Comparison of ENCODE assay signal across 17 mouse cellular contexts in the genomic region with DNA sequence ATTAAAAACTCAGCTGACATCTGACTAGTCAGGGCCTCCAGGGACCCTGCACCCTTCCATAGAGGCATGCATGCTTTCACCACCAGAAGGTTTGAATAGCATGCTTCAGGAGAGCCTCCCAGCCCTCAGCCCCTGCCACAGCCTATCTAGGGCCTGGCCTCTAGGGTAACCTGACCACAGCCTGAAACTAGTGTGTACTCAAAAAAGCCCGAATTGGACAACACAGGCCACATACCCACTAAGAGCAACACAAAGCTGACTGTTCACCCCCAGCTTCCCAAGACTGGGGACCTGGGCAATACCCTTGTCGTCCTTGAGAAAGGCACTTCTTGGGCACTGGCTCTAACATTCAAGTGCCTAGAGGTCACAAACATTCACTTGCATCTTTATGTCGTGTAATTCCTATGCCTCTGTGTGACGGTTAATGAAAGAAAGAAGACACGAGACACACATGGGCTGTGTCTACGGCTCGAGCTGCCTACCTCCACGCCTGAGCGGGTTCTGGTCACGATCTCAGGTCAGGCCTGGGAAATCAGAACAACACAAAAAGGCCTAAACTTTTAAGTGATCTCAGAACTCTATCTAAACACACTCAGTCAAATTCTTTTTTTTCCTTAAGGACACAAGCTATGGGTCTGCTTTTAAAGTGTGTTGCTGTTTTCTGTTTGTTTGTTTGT. TPM values are rescaled to one million over a fixed set of nuclear protein-coding genes. Genes with fewer than 3 reads are reported as not detected.
DNase-seq lines count a peak whose midpoint lies in the region; TF ChIP-seq lines count a peak whose summit lies in the region.
"Had no signal": no experiment of that assay in that cellular context is flagged by ENCODE, and none has a peak within 500 bp of the region (broad histone marks: within the 10 kb centered on the region; RNA-seq: fewer than 3 reads in every experiment).

No protein-coding gene starts in this region.

- H3K4me1 ChIP-seq in kidney, adult 2 months (ENCODE audit: control insufficient read depth, insufficient read depth, low read length), result peaks cover 63% of the 10 kb centered on the region
- H3K4me1 ChIP-seq: midbrain, embryonic 15.5 days; neural tube, embryonic 13.5 days had no signal

- peak overlapping the region; percentile 94 for H3K27ac ChIP-seq in gastrocnemius, adult 2 months
- peak overlapping the region; percentile 74 for H3K27ac ChIP-seq in kidney, adult 2 months (ENCODE audit: insufficient read depth, low read depth, low read length)
- H3K27ac ChIP-seq: intestine, embryonic 15.5 days; liver, embryonic 12.5 days; midbrain, embryonic 15.5 days; neural tube, embryonic 13.5 days; stomach, postnatal 0 days had no signal

- DNase-seq in gastrocnemius, adult 2 months, result no peak
- DNase-seq in gastrocnemius, postnatal 25 days, result no peak
- no peak for DNase-seq in kidney, adult 2 months
- DNase-seq in kidney, postnatal 4 days, result no peak
- DNase-seq in thymus, postnatal 4 days, result peak; percentile 9
- DNase-seq in thymus, adult 18-20 months, result no peak
- no peak for DNase-seq in c-Kit-positive CD71-positive TER-119-positive erythroid progenitor cells, embryonic 14.5 days (ENCODE audit: low spot score)
- no peak for DNase-seq in layer of hippocampus, postnatal 10 days (ENCODE audit: low spot score in 2 of 2)
- DNase-seq: adrenal gland, postnatal 25 days; lung, postnatal 36 days; retina, postnatal 1 day; thymus, postnatal 36 days had no signal

- no peak for TF ChIP-seq POLR2A in kidney, adult 2 months (IDR thresholded peaks at IDR 0.05; ENCODE audit: low read depth, low read length)

- no peak for TF ChIP-seq CTCF in gastrocnemius, adult 2 months (IDR thresholded peaks at IDR 0.05)
- no peak for TF ChIP-seq CTCF in kidney, adult 2 months (conservative IDR thresholded peaks at IDR 0.05; ENCODE audit: insufficient read depth, insufficient read length, low read depth, low read length)

- no peaks in the 10 kb centered on the region for H3K36me3 ChIP-seq in kidney, adult 2 months (ENCODE audit: control insufficient read depth, insufficient read depth, low read length)
- H3K36me3 ChIP-seq: midbrain, embryonic 15.5 days; neural tube, embryonic 13.5 days had no signal

- intact Hi-C loops in gastrocnemius, adult 2 months (cut with DNase I), result loop anchor here (2.0 kb wide), 1 partner anchor 13 kb away; no protein-coding TSS in a partner anchor

- no peak overlapping the region for H3K4me3 ChIP-seq in gastrocnemius, adult 2 months
- H3K4me3 ChIP-seq in kidney, adult 2 months (ENCODE audit: insufficient read depth, low read depth, low read length), result no peak overlapping the region
- H3K4me3 ChIP-seq: intestine, embryonic 15.5 days; liver, embryonic 12.5 days; midbrain, embryonic 15.5 days; neural tube, embryonic 13.5 days had no signal

- 35% methylated on average over 10 of the region's 10 CpGs for WGBS in kidney, adult 2 months

- no peaks in the 10 kb centered on the region for H3K27me3 ChIP-seq in kidney, adult 2 months (replicated peaks; ENCODE audit: control insufficient read depth, insufficient read depth, low read length)
- H3K27me3 ChIP-seq: intestine, embryonic 15.5 days; liver, embryonic 12.5 days; midbrain, embryonic 15.5 days; neural tube, embryonic 13.5 days had no signal

RNA-seq across cellular contexts. Expression of gene Nfe2l2, which starts 14.8 kb away (rescaled TPM):
- 10 to 100 TPM; 32.9 to 41.0 TPM for total RNA-seq in gastrocnemius, adult 2 months (2021)
- total RNA-seq in gastrocnemius, postnatal 25 days (2021), result 10 to 100 TPM; 27.6 to 29.6 TPM
- 58.0 and 59.5 TPM in 2 replicates for polyA plus RNA-seq in kidney, adult 2 months (2012; rRNA removed)
- 10 to 100 TPM in 1 of 2 experiments, 1 to 10 TPM in 1; 9.9 to 10.4 TPM for total RNA-seq in layer of hippocampus, postnatal 10 days (2021)

RNA-seq across cellular contexts. Expression of gene Hnrnpa3, which starts 30.6 kb away (rescaled TPM):
- total RNA-seq in gastrocnemius, adult 2 months (2021), result 100 to 1,000 TPM; 123 to 144 TPM
- total RNA-seq in gastrocnemius, postnatal 25 days (2021), result 100 to 1,000 TPM; 108 to 125 TPM
- polyA plus RNA-seq in kidney, adult 2 months (2012; rRNA removed), result 16.2 and 34.0 TPM in 2 replicates
- 100 to 1,000 TPM; 380 to 423 TPM for total RNA-seq in layer of hippocampus, postnatal 10 days (2021)
